Mouse (Mus musculus) heart, embryonic 16.5 days (tissue): Measurements from ENCODE around the gene Gm17617. TPM values are rescaled to one million over a fixed set of nuclear protein-coding genes. Genes with fewer than 3 reads are reported as not detected.

Source experiments
- ATAC-seq: fragments of 200-750 bp; cut with Nextera tagmentation; replicated peaks from 2 replicates; pipeline ENCODE4 v1.8.0; 2017; ENCODE audit warnings: moderate number of reproducible peaks; ENCODE audit not compliant: insufficient read depth, low FRiP score; ENCODE audit errors: extremely low read depth
- H3K27ac ChIP-seq: fragments of 300-500 bp; sonication (generic); 2 replicates; pipeline ENCODE4 v1.5.1; 2014; ENCODE audit warnings: mild to moderate bottlenecking, low read length, control low read depth, moderate library complexity
- H3K27me3 ChIP-seq: fragments of 300-500 bp; sonication (generic); 2 replicates; pipeline ENCODE4 v1.6.1; 2014; ENCODE audit warnings: low read length, mixed read lengths; ENCODE audit not compliant: control insufficient read depth, insufficient read depth
- H3K36me3 ChIP-seq: fragments of 300-500 bp; sonication (generic); 2 replicates; pipeline ENCODE4 v1.6.1; 2014; ENCODE audit not compliant: control insufficient read depth, insufficient read depth
- H3K4me1 ChIP-seq: fragments of 300-500 bp; sonication (generic); 2 replicates; pipeline ENCODE4 v1.6.1; 2014; ENCODE audit warnings: low read length, mixed read lengths; ENCODE audit not compliant: control insufficient read depth, insufficient read depth
- H3K4me2 ChIP-seq: fragments of 300-500 bp; sonication (generic); 2 replicates; pipeline ENCODE4 v1.6.1; 2014; ENCODE audit warnings: low read depth, mild to moderate bottlenecking, control low read depth, low read length
- H3K4me3 ChIP-seq: fragments of 300-500 bp; sonication (generic); 2 replicates; pipeline ENCODE4 v1.5.1; 2014; ENCODE audit warnings: mild to moderate bottlenecking, control low read depth, low read length
- H3K9ac ChIP-seq: fragments of 300-500 bp; sonication (generic); 2 replicates; pipeline ENCODE4 v1.6.1; 2014; ENCODE audit warnings: low read length, control low read depth
- H3K9me3 ChIP-seq: fragments of 300-500 bp; sonication (generic); replicated peaks from 2 replicates; pipeline ENCODE4 v1.6.1; 2016; ENCODE audit warnings: low read length; ENCODE audit not compliant: control insufficient read depth
- WGBS: fragments of 180-500 bp; shearing (Covaris S2); extraction: QIAGEN DNeasy Blood & Tissue Kit; methylation state at CpG from one replicate; pipeline ENCODE4 v1.1.7; 2014; 5-methylcytosine and 5-hydroxymethylcytosine counted together
- polyA plus RNA-seq: library from polyadenylated mRNA; unstranded; fragments of >200 nt; fragmentation: Nextera tagmentation; extraction: Ambion mirVana; gene quantifications from 2 replicates; pipeline ENCODE4 v1.2.1, GENCODE M21; 2015

Gm17617 gene
- polyA plus RNA-seq, 1 experiment from 2014 or later = not detected

GRCm38 (mm10) chr13:55171517-55172335 is 38.4 kb upstream of the Gm17617 start:
- Histone ChIP-seq H3K4me3 (peak overlapping the region; percentile 32), H3K4me2 (peak overlapping the region; percentile 61), H3K9me3 (no peaks in the 10 kb centered on the region), H3K27ac (peak overlapping the region; percentile 78), H3K27me3 (0 out of 2 replicates have a peak, but pooled peaks cover 2% of the 10 kb centered on the region), H3K4me1 (peaks cover 11% of the 10 kb centered on the region), H3K36me3 (no peaks in the 10 kb centered on the region), H3K9ac (peak overlapping the region; percentile 51)
- peak; percentile 64 for ATAC-seq
- 14% methylated on average over 26 of the region's 26 CpGs for WGBS

- no peak overlapping the region for H3K4me2 ChIP-seq
- peak overlapping the region; percentile 18; the same call in 1 of the 2 replicates for H3K27ac ChIP-seq
- peak; percentile 11; the same call in 1 of the 2 replicates for ATAC-seq
- peaks cover 11% of the 10 kb centered on the region for H3K4me1 ChIP-seq
- no peaks in the 10 kb centered on the region for H3K9me3 ChIP-seq
- no peak overlapping the region for H3K9ac ChIP-seq
- H3K36me3 ChIP-seq = no peaks in the 10 kb centered on the region
- H3K27me3 ChIP-seq = 0 out of 2 replicates have a peak, but pooled peaks cover 2% of the 10 kb centered on the region
- no peak overlapping the region for H3K4me3 ChIP-seq
- WGBS = 69% methylated on average over 13 of the region's 13 CpGs
These were observed 35.6 kb upstream of the Gm17617 start for GRCm38 (mm10) chr13:55168958-55169369.

GRCm38 (mm10) chr13:55168255-55168654 is 34.9 kb upstream of the Gm17617 start:
- 88% methylated on average over 5 of the region's 5 CpGs for WGBS
- no peak for ATAC-seq
- Histone ChIP-seq H3K9me3 (no peaks in the 10 kb centered on the region), H3K27me3 (0 out of 2 replicates have a peak, but pooled peaks cover 2% of the 10 kb centered on the region), H3K27ac (no peak overlapping the region), H3K4me1 (peaks cover 11% of the 10 kb centered on the region), H3K4me3 (no peak overlapping the region), H3K9ac (no peak overlapping the region), H3K36me3 (no peaks in the 10 kb centered on the region), H3K4me2 (no peak overlapping the region)

GRCm38 (mm10) chr13:55167798-55168197 is 34.5 kb upstream of the Gm17617 start:
- Histone ChIP-seq H3K27me3 (0 out of 2 replicates have a peak, but pooled peaks cover 2% of the 10 kb centered on the region), H3K4me3 (no peak overlapping the region), H3K27ac (no peak overlapping the region), H3K36me3 (no peaks in the 10 kb centered on the region), H3K9me3 (no peaks in the 10 kb centered on the region), H3K9ac (no peak overlapping the region), H3K4me2 (no peak overlapping the region), H3K4me1 (peaks cover 11% of the 10 kb centered on the region)
- ATAC-seq = no peak
- WGBS = 84% methylated on average over 11 of the region's 11 CpGs

- Histone ChIP-seq H3K9me3 (no peaks in the 10 kb centered on the region), H3K4me3 (no peak overlapping the region), H3K4me2 (no peak overlapping the region), H3K27ac (no peak overlapping the region), H3K9ac (no peak overlapping the region), H3K27me3 (no peaks in the 10 kb centered on the region), H3K4me1 (peaks cover 7% of the 10 kb centered on the region), H3K36me3 (no peaks in the 10 kb centered on the region)
- WGBS = 84% methylated on average over 32 of the region's 32 CpGs
- no peak for ATAC-seq
These were observed 33.7 kb upstream of the Gm17617 start for GRCm38 (mm10) chr13:55166806-55167725.

GRCm38 (mm10) chr13:55165831-55166339 is 32.5 kb upstream of the Gm17617 start:
- Histone ChIP-seq H3K27me3 (no peaks in the 10 kb centered on the region), H3K36me3 (no peaks in the 10 kb centered on the region), H3K27ac (no peak overlapping the region), H3K4me1 (no peaks in the 10 kb centered on the region), H3K4me2 (no peak overlapping the region), H3K9ac (no peak overlapping the region), H3K9me3 (no peaks in the 10 kb centered on the region), H3K4me3 (no peak overlapping the region)
- ATAC-seq = no peak
- 88% methylated on average over 16 of the region's 16 CpGs for WGBS

- no peaks in the 10 kb centered on the region for H3K36me3 ChIP-seq
- H3K9me3 ChIP-seq = no peaks in the 10 kb centered on the region
- no peaks in the 10 kb centered on the region for H3K4me1 ChIP-seq
- no peak overlapping the region for H3K4me2 ChIP-seq
- ATAC-seq = no peak
- no peak overlapping the region for H3K4me3 ChIP-seq
- 62% methylated on average over 5 of the region's 5 CpGs for WGBS
- no peak overlapping the region for H3K27ac ChIP-seq
- H3K27me3 ChIP-seq = no peaks in the 10 kb centered on the region
- no peak overlapping the region for H3K9ac ChIP-seq
These were observed 30.2 kb upstream of the Gm17617 start for GRCm38 (mm10) chr13:55163553-55163952.

GRCm38 (mm10) chr13:55162365-55162764 is 29.0 kb upstream of the Gm17617 start:
- ATAC-seq = no peak
- H3K4me1 ChIP-seq = no peaks in the 10 kb centered on the region
- WGBS = 52% methylated on average over 7 of the region's 7 CpGs
- H3K9ac ChIP-seq = no peak overlapping the region
- no peaks in the 10 kb centered on the region for H3K36me3 ChIP-seq
- H3K4me2 ChIP-seq = no peak overlapping the region
- no peak overlapping the region for H3K4me3 ChIP-seq
- no peaks in the 10 kb centered on the region for H3K9me3 ChIP-seq
- H3K27me3 ChIP-seq = no peaks in the 10 kb centered on the region
- no peak overlapping the region for H3K27ac ChIP-seq
